Mouse (Mus musculus) heart, embryonic 12.5 days (tissue): ENCODE data around the gene Zfp882. TPM values are rescaled to one million over a fixed set of nuclear protein-coding genes. Genes with fewer than 3 reads are reported as not detected.
"Not testable (repeated sequence)": the region's sequence is repeated elsewhere in the genome, so short reads cannot be mapped to it uniquely, and the experiment has no call there.

ENCODE experiments used
- ATAC-seq: fragments of 200-750 bp; cut with Nextera tagmentation; 2 replicates; pipeline ENCODE4 v1.8.0; 2017; ENCODE audit warnings: moderate TSS enrichment, moderate library complexity; ENCODE audit not compliant: insufficient number of reproducible peaks, low FRiP score
- H3K27ac ChIP-seq: fragments of 300-500 bp; sonication (generic); 2 replicates; pipeline ENCODE4 v1.5.1; 2016; ENCODE audit warnings: mild to moderate bottlenecking, moderate library complexity; ENCODE audit not compliant: poor library complexity, severe bottlenecking
- H3K27me3 ChIP-seq: fragments of 300-500 bp; sonication (generic); replicated peaks from 2 replicates; pipeline ENCODE4 v1.6.1; 2016; ENCODE audit warnings: mild to moderate bottlenecking, moderate library complexity
- H3K36me3 ChIP-seq: fragments of 300-500 bp; sonication (generic); 2 replicates; pipeline ENCODE4 v1.6.1; 2016; ENCODE audit warnings: mild to moderate bottlenecking, moderate library complexity
- H3K4me1 ChIP-seq: fragments of 300-500 bp; sonication (generic); replicated peaks from 2 replicates; pipeline ENCODE4 v1.6.1; 2016; ENCODE audit warnings: mild to moderate bottlenecking
- H3K4me2 ChIP-seq: fragments of 300-500 bp; sonication (generic); 2 replicates; pipeline ENCODE4 v1.6.1; 2016; ENCODE audit warnings: mild to moderate bottlenecking, moderate library complexity
- H3K4me3 ChIP-seq: fragments of 300-500 bp; sonication (generic); 2 replicates; pipeline ENCODE4 v1.5.1; 2016; ENCODE audit warnings: mild to moderate bottlenecking
- H3K9ac ChIP-seq: fragments of 300-500 bp; sonication (generic); 2 replicates; pipeline ENCODE4 v1.6.1; 2016; ENCODE audit warnings: mild to moderate bottlenecking, moderate library complexity
- H3K9me3 ChIP-seq: fragments of 300-500 bp; sonication (generic); replicated peaks from 2 replicates; pipeline ENCODE4 v1.6.1; 2016; ENCODE audit warnings: mild to moderate bottlenecking, moderate library complexity
- WGBS: fragments of 180-500 bp; shearing (Covaris S2); methylation state at CpG from one replicate; pipeline ENCODE4 v1.1.7; 2016; 5-methylcytosine and 5-hydroxymethylcytosine counted together
- polyA plus RNA-seq: library from polyadenylated mRNA; unstranded; fragments of >200 nt; fragmentation: Nextera tagmentation; extraction: Ambion mirVana; gene quantifications from 2 replicates; pipeline ENCODE4 v1.2.1, GENCODE M21; 2016

Zfp882 gene
- polyA plus RNA-seq, 1 experiment from 2014 or later, result 2.4 TPM

- H3K4me2 ChIP-seq, H3K27ac ChIP-seq, H3K27me3 ChIP-seq, H3K9me3 ChIP-seq, ATAC-seq, H3K4me3 ChIP-seq, H3K9ac ChIP-seq: not testable (repeated sequence)
- Histone ChIP-seq H3K36me3 (peaks cover 15% of the 10 kb centered on the region), H3K4me1 (peaks cover 11% of the 10 kb centered on the region)
- 91% methylated on average over 16 of the region's 16 CpGs for WGBS
Measured at GRCm38 (mm10) chr8:71952961-71953700, 44.7 kb downstream of the Zfp882 start.

- H3K4me2 ChIP-seq, result no peak overlapping the region
- peaks cover 11% of the 10 kb centered on the region for H3K4me1 ChIP-seq
- no peak overlapping the region for H3K4me3 ChIP-seq
- peaks cover 3% of the 10 kb centered on the region for H3K9me3 ChIP-seq
- H3K27me3 ChIP-seq, result no peaks in the 10 kb centered on the region
- H3K36me3 ChIP-seq, result peaks cover 15% of the 10 kb centered on the region
- no peak overlapping the region for H3K27ac ChIP-seq
- no peak overlapping the region for H3K9ac ChIP-seq
- 97% methylated on average over 9 of the region's 9 CpGs for WGBS
- no peak for ATAC-seq
Measured at GRCm38 (mm10) chr8:71954666-71955065, 46.3 kb downstream of the Zfp882 start.

- no peak overlapping the region for H3K4me2 ChIP-seq
- H3K9ac ChIP-seq, result no peak overlapping the region
- peaks cover 19% of the 10 kb centered on the region for H3K36me3 ChIP-seq
- H3K27me3 ChIP-seq, result no peaks in the 10 kb centered on the region
- H3K4me1 ChIP-seq, result no peaks in the 10 kb centered on the region
- no peaks in the 10 kb centered on the region for H3K9me3 ChIP-seq
- no peak overlapping the region for H3K4me3 ChIP-seq
- H3K27ac ChIP-seq, result no peak overlapping the region
- no peak for ATAC-seq
Measured at GRCm38 (mm10) chr8:71960483-71960882, 52.1 kb downstream of the Zfp882 start.

- no peak for ATAC-seq
- peaks cover 30% of the 10 kb centered on the region for H3K36me3 ChIP-seq
- no peak overlapping the region for H3K4me3 ChIP-seq
- no peak overlapping the region for H3K27ac ChIP-seq
- no peaks in the 10 kb centered on the region for H3K27me3 ChIP-seq
- no peak overlapping the region for H3K4me2 ChIP-seq
- H3K9me3 ChIP-seq, result 0 out of 2 replicates have a peak, but pooled peaks cover 2% of the 10 kb centered on the region
- H3K4me1 ChIP-seq, result no peaks in the 10 kb centered on the region
- WGBS, result 86% methylated on average over 5 of the region's 5 CpGs
- H3K9ac ChIP-seq, result no peak overlapping the region
Measured at GRCm38 (mm10) chr8:71961796-71962195, 53.4 kb downstream of the Zfp882 start.

GRCm38 (mm10) chr8:71964051-71964450, 55.6 kb downstream of the Zfp882 start:
- Histone ChIP-seq H3K4me2 (no peak overlapping the region), H3K9ac (no peak overlapping the region), H3K4me1 (no peaks in the 10 kb centered on the region), H3K36me3 (peaks cover 53% of the 10 kb centered on the region), H3K27me3 (no peaks in the 10 kb centered on the region), H3K9me3 (0 out of 2 replicates have a peak, but pooled peaks cover 2% of the 10 kb centered on the region), H3K27ac (no peak overlapping the region), H3K4me3 (no peak overlapping the region)
- WGBS, result 78% methylated on average over 3 of the region's 3 CpGs
- no peak for ATAC-seq

- Histone ChIP-seq H3K9ac (no peak overlapping the region), H3K27ac (no peak overlapping the region), H3K9me3 (0 out of 2 replicates have a peak, but pooled peaks cover 2% of the 10 kb centered on the region), H3K4me1 (no peaks in the 10 kb centered on the region), H3K27me3 (no peaks in the 10 kb centered on the region), H3K4me2 (no peak overlapping the region), H3K4me3 (no peak overlapping the region), H3K36me3 (peaks cover 59% of the 10 kb centered on the region)
- ATAC-seq, result no peak
- 80% methylated on average over 2 of the region's 2 CpGs for WGBS
Measured at GRCm38 (mm10) chr8:71965166-71965565, 56.8 kb downstream of the Zfp882 start.

Other genes starting within 250 kb of the Zfp882 start
- 0.47 and 0.64 TPM in 2 replicates for gene Unc13a, start 236.9 kb upstream of the Zfp882 start, polyA plus RNA-seq
- gene Jak3, start 232.3 kb upstream of the Zfp882 start, polyA plus RNA-seq, result 10.6 and 11.8 TPM in 2 replicates
- gene Insl3, start 219.4 kb upstream of the Zfp882 start, polyA plus RNA-seq, result 2.0 and 2.4 TPM in 2 replicates
- 3.4 and 3.7 TPM in 2 replicates for gene B3gnt3, start 206.8 kb upstream of the Zfp882 start, polyA plus RNA-seq
- 1.6 and 2.1 TPM in 2 replicates for gene Fcho1, start 182.9 kb upstream of the Zfp882 start, polyA plus RNA-seq
- 4.4 and 5.9 TPM in 2 replicates for gene Zfp709, start 26.6 kb upstream of the Zfp882 start, polyA plus RNA-seq
- 28.1 and 30.1 TPM in 2 replicates for gene Zfp617, start within 50 bp of the Zfp882 start, polyA plus RNA-seq
- gene Zfp961, start 42.4 kb downstream of the Zfp882 start, polyA plus RNA-seq, result 14.6 and 14.9 TPM in 2 replicates
- 0.18 and 0.32 TPM in 2 replicates for gene Cyp4f18, start 101.0 kb downstream of the Zfp882 start, polyA plus RNA-seq
- not detected in 2 replicates for gene Olfr372, start 132.6 kb downstream of the Zfp882 start, polyA plus RNA-seq
- gene Olfr373, start 174.6 kb downstream of the Zfp882 start, polyA plus RNA-seq, result not detected in 2 replicates
- gene Olfr374, start 198.4 kb downstream of the Zfp882 start, polyA plus RNA-seq, result 0.14 TPM in 1 of 2 replicates, not detected in the other
- 399 and 414 TPM in 2 replicates for gene Tpm4, start 226.4 kb downstream of the Zfp882 start, polyA plus RNA-seq